Mouse (Mus musculus): Measurements from ENCODE around the gene Cldnd1.

Gene Cldnd1

GRCm38 (mm10) chr16:58708601-58709475 is 18.9 kb upstream of the Cldnd1 start:
- DNase-seq: no peak

- no peak for DNase-seq
Measured at GRCm38 (mm10) chr16:58709536-58709935, 18.2 kb upstream of the Cldnd1 start.

- DNase-seq: no peak
Measured at GRCm38 (mm10) chr16:58712221-58712620, 15.5 kb upstream of the Cldnd1 start.

DNA sequence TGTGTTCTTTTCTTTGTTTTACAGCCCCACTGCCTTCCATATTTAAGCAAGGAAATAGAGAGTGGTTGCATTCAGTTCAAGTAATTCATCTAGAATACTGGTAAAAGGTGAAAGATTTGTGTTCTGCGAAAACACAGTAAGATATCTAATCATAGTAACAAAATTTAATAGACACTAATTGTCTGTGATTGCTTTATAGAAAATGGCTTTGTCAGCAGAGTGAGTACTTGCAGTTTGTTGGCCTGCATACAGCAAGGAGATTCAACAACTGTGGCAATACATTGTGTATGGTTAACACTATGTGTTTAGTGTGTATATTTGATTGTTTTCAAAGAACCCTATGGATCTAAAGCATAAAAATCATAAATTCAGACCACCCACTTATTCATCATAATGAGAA is 14.6 kb upstream of the Cldnd1 start:
- no peak for DNase-seq

- DNase-seq: no peak
Measured at GRCm38 (mm10) chr16:58715018-58715417, 12.7 kb upstream of the Cldnd1 start.

DNA sequence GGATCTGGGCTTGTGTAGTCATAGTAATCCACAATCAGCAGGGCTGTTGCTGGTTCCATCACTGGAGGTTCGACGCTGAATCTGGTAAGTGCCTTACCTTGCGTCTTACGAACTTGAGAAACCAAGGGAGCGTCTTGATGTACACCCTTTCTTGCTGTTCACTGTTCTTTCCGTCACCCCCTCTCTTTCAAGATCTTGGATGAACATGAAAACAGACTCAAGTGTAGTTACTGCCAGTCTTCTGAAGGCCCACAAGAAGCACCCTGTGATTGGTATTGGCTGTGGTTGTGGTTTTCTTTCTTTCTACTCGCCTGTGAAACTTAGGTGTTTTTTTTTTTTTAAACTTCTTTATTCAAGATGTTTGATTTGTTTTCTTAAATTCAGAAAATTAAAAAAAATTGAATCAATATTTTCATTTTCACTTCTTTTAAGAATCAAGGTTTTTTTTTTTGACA is 9.0 kb upstream of the Cldnd1 start, which contains the start of gene Gpr15:
Gene Gpr15 (minus strand): TSS at position 405 of the 455 bp plus-strand sequence.
- no peak for DNase-seq

GRCm38 (mm10) chr16:58722292-58722691 is 5.4 kb upstream of the Cldnd1 start:
- DNase-seq: no peak

- DNase-seq: no peak
Measured at GRCm38 (mm10) chr16:58726680-58727476, 832 bp upstream of the Cldnd1 start.

DNA sequence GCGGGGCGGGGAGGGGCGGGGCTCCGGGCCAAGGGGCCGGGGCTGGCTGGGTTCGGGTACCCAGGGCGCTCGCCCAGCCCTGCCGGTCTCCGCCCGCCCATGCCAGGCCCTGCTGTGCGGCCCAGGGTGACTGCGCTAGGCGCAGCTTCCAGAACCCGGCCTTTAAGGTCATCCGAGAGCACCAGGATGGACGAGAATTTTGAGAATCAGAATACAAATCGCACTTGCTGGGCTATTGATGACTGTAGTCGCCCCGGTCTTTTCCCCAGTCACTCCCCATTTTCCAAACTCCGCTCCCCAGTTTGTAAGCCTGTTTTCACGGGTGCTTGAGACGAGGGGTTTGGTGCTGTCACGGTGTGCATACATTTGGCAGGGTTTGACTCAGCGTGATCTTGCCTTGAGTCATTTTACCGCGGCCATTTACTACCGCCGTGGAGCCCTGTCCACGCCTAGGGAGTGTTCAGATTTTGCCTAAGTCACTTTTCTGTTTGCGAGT is 514 bp downstream of the Cldnd1 start:
- DNase-seq: no peak

DNA sequence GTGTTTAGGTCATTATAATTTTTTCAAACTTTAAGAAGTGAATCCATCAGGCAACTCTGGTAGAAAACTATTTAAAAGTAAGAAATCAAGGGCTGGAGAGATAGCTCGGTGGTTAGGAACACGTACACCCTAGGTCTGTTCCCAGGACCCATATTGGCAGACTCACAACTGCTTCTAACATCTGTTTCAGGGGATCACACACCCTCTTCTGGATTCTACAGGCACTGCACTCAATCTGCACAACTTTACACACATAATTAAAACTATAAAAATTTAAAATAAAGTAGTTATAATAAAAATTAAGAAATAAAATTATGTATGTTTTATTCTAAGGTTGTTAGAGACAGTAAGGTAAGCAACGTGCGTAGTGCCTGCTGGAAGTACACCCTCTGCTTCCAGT is 10.5 kb downstream of the Cldnd1 start:
- DNase-seq: no peak

- DNase-seq: no peak
Measured at GRCm38 (mm10) chr16:58738800-58739199, 11.1 kb downstream of the Cldnd1 start.

DNA sequence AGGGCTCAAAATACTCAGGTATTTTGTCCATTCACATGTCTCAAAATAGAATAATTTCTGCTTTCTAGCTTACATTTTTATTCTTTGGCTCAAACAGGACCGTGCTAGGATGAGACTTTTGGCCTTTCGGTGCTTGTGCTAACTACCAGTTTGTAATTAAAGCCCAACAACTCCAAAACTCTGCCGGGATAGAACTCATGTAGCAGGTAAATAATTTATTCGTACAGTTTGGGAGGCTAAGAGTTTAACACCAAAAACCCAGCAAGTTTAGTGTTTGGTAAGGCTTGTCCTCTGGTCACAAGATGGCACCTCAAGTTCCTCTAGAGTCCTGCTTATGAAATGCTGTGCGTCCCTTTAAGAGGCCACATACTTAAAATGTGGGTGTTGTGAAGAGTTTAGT is 13.0 kb downstream of the Cldnd1 start:
- no peak for DNase-seq

DNA sequence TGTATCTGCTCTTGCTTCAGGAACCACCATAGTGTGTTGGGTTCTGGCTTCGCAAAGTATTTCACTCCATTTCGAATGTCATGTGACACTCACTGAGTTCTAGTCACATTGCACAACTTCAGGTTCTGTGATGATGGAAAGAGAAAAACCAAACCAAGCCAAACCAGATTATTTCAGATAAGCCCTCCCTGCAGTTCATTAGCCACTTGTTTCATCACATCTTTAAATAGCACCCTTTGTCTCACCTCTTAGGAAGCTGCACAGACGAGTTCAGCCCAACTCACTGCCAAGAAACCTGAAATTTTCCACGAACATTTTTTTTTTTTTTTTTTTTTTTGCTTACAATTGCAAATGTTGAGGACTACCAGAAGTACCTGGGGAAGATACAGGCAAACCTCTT is 19.0 kb downstream of the Cldnd1 start:
- DNase-seq: no peak

DNA sequence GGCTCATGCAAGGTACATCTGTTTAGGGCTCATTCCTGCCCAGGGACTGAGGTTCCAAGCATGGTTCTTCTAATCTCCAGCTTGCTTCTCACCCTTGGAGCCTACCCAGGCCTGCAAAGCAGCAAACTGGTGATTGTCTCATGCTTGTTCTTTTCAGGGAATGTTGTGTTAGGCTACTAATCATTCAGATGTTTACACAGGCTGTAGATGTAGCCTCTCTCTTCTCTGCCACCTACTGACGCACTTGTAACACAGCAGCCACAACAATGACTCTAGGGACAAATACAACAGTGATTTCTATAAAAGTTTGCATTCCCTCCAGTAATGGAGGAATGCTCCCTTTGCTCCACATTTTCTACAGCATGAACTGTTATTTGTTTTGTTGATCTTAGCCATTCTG is 23.6 kb downstream of the Cldnd1 start:
- no peak for DNase-seq

- DNase-seq: no peak
Measured at GRCm38 (mm10) chr16:58756191-58756590, 28.5 kb downstream of the Cldnd1 start.

- DNase-seq: no peak
Measured at GRCm38 (mm10) chr16:58763076-58763475, 35.4 kb downstream of the Cldnd1 start, which contains the start of gene Olfr172. Gene Olfr172 (minus strand): TSS chr16:58763176.
